Mouse (Mus musculus): Measurements from ENCODE around the gene Hs1bp3.

Hs1bp3 gene

GRCm38 (mm10) chr12:8338491-8338890 is 25.3 kb downstream of the Hs1bp3 start:
- DNase-seq = no peak

- DNase-seq = no peak
Measured at GRCm38 (mm10) chr12:8338918-8339317, 25.7 kb downstream of the Hs1bp3 start.

GRCm38 (mm10) chr12:8339591-8340319 is 26.5 kb downstream of the Hs1bp3 start:
- DNase-seq = peak; percentile 63

DNA sequence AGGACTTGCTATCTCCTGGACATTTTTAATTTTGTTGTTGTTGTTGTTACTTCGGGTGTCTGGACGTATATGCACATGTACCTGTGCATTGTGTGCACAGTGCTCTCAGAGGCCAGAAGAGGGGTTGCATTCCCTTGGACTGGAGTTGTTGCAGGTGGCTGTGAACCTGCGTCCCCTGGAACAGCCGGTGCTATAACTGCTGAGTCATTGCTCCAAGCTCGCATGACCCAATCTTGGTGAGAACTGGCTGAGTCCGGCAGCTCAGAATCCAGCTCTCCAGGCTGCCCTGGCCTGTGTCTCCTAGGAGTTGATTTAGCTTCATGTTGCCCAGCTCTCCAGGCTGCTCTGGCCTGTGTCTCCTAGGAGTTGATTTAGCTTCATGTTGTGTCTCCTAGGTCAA is 27.8 kb downstream of the Hs1bp3 start:
- DNase-seq = no peak

GRCm38 (mm10) chr12:8343381-8343780 is 30.1 kb downstream of the Hs1bp3 start:
- DNase-seq = no peak

DNA sequence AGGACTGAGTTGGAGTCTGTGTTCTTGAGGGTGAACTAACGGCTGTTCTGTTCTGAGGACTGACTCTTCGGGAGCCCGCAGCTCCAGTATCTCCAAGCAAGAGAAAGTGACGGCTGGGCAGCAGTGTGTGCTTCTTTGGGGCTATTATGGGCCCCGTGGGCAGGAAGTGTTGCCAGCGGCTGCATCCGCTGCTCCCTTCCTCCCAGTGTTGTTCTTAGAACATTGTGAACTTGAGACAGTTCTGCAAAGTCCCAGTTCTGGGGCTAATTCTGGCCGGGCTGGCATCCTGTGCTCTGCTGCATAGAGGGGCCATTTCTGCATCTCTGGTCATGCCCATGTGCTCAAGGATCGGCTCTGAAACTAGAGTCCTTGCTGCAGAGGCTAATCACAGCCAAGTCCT is 31.7 kb downstream of the Hs1bp3 start:
- no peak for DNase-seq

- no peak for DNase-seq
Measured at GRCm38 (mm10) chr12:8345539-8345938, 32.3 kb downstream of the Hs1bp3 start.

DNA sequence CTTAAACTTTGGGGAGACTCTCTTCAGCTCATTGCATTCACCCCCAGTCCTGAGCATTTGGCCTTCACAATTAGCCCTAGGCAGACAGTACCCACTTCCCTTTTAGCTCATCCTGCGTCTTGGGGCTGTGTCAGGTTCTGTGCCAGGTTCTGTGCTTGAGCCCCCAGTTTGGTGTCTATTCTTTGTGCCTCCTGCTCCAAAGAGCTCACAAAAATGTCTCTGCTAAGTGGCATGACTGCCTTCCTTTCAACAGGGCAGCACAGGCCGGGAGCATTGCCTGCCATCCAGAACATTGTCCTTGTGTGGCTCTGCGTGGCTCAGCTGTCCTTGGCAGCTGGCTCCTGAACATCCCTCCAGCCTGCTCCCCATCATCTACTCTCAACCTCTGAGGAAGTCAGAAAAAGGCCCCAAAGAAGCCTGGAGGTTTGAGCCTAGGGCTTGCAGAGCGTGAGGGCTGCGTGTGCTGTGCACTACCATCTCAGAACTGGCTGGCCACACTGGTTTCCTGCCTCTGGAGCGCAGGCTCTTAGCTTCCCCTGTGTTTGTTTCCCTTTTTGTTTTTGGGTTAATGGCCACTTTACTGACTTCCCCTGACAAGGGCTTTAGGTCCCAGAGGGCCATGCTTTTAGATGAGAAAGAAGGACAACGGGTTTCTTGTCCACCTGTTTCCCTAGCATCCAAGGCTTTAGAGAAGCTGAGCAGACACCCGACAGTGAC is 34.7 kb downstream of the Hs1bp3 start:
- DNase-seq = no peak

DNA sequence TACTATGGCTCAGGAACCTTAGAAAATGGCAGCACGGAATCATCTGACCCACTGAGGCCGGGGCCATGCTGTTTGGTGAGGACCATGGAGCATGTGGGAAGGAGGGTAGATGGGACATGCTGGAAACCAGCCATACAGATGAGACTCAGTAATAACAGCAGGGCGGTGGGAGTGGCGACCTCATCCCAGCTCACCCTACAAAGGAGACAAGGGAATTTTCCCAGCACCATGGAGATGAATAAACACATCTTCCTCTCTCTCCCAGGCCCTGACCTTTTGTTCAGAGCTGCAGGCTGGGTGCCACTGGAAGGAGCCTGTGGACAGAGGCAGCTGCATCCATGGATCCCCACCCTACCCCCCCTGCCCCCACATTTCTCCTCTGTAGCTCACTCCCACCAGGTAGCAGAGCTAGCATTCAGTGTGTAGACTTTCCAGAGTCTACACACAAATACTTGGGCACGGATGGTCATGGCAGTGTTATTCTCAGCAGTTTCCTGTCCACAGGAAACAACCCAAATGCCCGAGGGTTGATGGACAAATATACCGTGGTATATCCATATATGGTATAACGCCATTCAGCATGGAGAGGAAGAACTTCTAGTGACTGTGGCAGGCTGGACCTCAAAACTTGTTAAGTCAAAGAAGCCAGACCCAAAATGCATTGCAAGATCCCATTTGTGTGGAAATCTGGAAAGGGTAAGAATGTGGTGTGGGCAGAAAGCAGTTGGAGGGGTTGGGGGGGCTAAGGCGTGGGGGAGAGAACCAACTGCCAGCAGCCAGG is 35.7 kb downstream of the Hs1bp3 start:
- DNase-seq = no peak

DNA sequence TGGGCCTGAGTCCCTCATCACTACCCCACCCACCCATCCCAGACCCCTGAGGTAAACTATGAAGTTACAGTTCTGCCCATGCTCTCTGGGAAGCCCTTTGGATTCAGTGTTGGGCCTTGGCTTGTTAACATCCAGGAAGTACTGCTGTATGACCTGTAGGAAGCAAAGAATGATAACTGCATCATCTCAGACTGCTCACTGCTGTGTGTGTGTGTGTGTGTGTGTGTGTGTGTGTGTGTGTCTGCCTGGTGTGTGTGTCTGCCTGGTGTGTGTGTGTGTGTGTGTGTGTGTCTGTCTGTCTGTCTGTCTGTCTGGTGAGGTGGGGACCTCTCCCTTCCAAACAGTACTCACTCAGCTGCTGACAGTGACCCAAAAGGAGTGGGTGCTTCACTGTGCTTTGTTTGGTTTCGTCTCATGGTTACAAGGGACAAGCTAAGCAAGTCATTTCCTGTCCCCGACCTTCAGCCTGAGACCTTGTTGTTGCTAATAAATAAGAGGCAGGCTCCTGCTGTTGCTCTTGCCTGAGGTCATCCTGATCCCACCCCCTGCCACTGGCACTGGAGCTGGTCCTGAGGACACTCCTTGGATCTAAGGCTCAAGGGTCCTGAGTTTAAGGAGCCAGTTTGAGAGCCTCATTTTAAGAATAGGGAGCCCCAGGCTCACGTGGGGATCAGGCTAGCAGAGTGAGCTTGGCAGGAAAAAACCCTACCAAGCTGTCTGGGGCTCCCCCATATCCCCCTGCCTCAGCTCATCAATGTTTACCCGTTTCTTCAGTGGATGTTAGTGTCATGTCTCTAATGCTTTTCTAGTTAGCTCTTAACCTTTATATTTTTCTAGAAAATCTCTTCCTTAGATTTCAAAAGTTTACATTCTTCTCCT is 38.0 kb downstream of the Hs1bp3 start:
- no peak for DNase-seq

DNA sequence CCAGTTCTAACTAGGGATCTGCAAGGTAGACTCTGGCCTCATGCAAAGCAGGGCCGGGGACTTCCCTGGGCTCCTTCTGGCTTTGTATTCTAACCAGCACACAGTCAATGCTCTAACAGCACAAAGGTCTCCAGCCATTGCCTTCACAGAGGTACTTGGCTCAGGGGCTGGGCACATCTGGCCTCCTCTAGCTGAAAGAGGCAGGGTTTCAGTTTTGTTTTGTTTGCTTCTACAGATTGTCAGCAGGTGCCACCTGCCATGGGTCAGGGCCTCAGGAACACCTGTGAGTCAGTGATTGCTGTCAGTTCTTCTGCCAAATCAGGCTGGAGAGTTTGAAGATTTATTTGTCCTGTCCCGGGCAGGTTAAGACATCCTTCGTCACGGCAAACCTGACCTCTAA is 39.8 kb downstream of the Hs1bp3 start:
- no peak for DNase-seq

DNA sequence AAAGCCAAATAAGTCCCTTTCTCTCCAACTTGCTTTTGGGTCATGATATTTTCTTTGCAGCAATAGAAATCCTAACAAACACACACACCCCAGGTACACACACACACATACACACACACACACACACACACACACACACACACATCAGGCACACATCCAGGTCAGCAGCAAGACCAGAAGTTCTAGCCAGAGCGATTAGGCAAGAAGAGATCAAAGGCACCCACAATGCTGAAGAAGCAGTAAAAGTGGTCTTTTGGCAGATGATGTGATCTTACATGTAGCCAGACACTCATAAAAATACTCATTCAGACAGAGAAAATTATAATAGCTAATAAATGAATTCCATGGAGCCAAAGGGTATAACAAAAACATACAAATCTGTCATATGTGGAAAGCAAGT is 41.0 kb downstream of the Hs1bp3 start:
- DNase-seq = no peak

DNA sequence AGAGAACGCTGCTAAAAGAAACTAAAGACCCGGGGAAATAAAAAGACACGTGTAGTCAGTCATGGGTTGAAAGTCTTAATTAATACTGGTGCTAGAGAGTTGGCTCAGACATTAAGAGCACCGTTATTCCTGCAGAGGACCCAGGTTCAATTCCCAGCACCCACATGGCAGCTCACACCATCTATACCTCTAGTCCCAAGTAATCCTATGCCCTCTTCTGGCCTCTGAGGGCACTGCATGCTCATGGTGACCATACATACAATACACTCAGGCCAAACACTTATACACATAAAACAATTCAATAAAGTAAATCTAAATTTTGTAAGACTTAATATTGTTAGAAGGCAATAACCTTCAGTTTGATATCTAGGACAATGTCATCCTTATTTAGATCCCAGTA is 41.8 kb downstream of the Hs1bp3 start:
- no peak for DNase-seq

GRCm38 (mm10) chr12:8357449-8357848 is 44.2 kb downstream of the Hs1bp3 start:
- DNase-seq = no peak

DNA sequence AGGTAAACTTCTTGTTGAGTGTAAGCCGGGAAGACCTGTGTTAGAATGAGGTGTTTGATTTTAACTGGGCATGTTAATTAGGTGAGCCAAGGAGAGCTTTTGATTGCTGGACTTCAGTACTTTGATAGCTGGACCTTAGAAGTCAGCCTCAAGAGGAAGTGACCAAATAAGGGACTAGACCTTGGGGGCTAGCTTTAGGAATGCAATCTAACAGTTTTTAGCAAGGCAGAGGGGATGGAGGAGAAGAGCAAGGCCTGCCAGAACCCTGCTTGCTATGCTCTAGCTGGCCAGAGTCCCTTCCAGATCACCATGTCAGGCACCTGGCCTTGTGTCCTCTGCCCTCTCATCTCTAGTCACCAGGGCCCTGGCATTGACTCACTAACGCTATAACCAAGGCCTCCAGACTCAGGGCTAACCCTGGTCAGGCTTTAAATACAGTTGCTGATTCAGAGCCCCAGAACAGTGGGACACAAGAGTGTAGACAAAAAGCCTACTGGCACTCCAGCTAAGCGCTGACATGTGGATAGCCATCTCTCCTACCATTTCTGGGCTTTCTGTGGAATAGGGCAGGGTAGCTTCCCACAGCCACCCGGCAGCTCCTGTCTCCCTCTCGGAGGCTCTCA is 45.2 kb downstream of the Hs1bp3 start:
- DNase-seq = no peak

- DNase-seq = no peak
Measured at GRCm38 (mm10) chr12:8359418-8360112, 46.3 kb downstream of the Hs1bp3 start.

GRCm38 (mm10) chr12:8361866-8362265 is 48.6 kb downstream of the Hs1bp3 start:
- no peak for DNase-seq

DNA sequence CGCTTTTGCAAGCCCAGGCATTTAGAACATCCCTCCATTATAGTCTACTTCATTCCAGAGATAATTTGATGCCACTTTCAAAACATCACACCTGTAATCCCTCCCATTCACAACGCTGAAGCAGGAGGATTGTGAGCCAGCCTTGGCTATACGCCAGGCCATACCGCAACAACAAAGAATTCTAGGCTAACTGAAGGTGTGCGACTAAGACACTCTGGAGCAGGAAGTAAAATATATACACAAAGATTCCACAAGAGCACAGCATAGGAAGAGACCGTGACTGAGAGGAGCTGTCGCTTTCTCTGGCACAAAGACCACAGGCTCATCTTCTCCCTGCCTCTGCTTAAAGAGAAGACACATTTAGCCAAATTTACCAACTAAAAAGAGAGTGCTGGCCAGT is 49.2 kb downstream of the Hs1bp3 start:
- DNase-seq = no peak

- DNase-seq = peak; percentile 85
Measured at GRCm38 (mm10) chr12:8364321-8364838, 51.1 kb downstream of the Hs1bp3 start.

DNA sequence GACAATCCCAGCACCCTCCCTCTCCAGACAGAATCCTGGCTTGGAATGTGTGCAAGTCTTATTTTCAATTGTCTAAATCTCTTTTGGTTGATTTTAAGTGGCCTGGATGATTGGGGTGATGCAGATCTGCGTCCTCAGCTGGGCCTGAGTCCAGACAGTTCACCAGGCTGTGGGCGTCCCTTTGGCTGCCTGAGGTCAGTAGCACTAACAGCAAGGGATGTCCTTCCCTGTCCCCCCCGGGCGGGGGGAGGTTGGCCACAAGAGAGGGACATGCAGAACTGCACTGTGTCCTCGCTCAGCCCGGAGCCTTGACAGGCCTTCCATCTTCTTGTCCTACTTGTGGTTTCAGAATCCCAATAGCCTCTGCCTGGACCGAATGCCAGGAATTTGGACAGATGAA is 52.1 kb downstream of the Hs1bp3 start:
- peak; percentile 32 for DNase-seq

DNA sequence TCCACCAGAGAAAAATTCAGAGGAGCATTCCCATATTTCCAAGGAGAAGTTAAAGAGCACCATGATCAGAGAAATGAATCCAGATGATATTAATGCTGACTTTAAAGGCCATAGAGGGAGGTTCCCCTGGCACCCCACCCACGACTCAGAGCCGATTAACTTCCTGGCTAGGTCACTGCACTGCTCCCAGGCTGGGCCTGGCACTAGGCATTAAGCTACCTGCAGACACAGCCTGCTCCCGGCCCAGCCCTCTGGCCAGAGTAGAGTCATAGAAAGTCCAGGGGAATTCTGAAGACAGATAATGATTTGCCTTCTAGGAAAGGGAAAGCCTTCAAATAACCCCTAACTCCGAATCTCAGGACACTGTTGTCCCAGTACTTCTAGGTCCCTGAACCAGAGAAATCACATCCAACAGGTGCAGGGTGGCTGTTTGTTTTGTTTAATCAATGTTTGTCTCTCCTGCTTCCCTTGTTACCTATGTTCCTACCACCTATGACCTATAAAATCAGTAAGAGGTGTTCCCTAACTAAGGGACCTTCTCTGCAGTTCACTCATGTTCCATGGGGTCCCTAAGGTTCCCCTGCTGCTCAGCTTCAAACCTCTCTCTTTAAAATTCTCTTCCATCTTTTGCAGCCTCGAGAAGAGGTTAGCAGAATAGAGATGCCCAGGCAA is 52.8 kb downstream of the Hs1bp3 start:
- no peak for DNase-seq
